Mouse (Mus musculus) heart, postnatal 4 days (tissue): ENCODE results near the gene Focad. TPM values are rescaled to one million over a fixed set of nuclear protein-coding genes. Genes with fewer than 3 reads are reported as not detected.

Experiments used
- DNase-seq: peaks from one replicate; pipeline ENCODE4 v3.0.0; 2021
- total RNA-seq, 2 experiments: library from RNA; stranded (reverse); gene quantifications; 2 replicates each; pipeline ENCODE4 v1.2.3; 2021

The Focad gene
- total RNA-seq: 10 to 100 TPM; 15.0 to 18.3 TPM

GRCm38 (mm10) chr4:88094062-88094767, at the start of gene Focad:
Focad (plus strand) TSS chr4:88094629.
- peak; percentile 99 for DNase-seq

GRCm38 (mm10) chr4:88045151-88045550, 49.3 kb upstream of the Focad start:
- DNase-seq: no peak

GRCm38 (mm10) chr4:88046280-88046679, 48.1 kb upstream of the Focad start:
- DNase-seq: no peak

GRCm38 (mm10) chr4:88075388-88075787, 19.0 kb upstream of the Focad start:
- DNase-seq: no peak

- DNase-seq: no peak
These were observed 15.4 kb upstream of the Focad start for GRCm38 (mm10) chr4:88078983-88079382.

GRCm38 (mm10) chr4:88081417-88081816, 13.0 kb upstream of the Focad start:
- DNase-seq: no peak

- DNase-seq: no peak
These were observed 12.5 kb upstream of the Focad start for GRCm38 (mm10) chr4:88081885-88082284.

GRCm38 (mm10) chr4:88082381-88082780, 12.0 kb upstream of the Focad start:
- no peak for DNase-seq

GRCm38 (mm10) chr4:88083781-88084180, 10.6 kb upstream of the Focad start:
- no peak for DNase-seq

GRCm38 (mm10) chr4:88090316-88090715, 4.1 kb upstream of the Focad start:
- DNase-seq: no peak

- no peak for DNase-seq
These were observed 465 bp downstream of the Focad start for GRCm38 (mm10) chr4:88094768-88095420.

- no peak for DNase-seq
These were observed 1.3 kb downstream of the Focad start for GRCm38 (mm10) chr4:88095693-88096092.

GRCm38 (mm10) chr4:88108585-88108984, 14.2 kb downstream of the Focad start:
- no peak for DNase-seq

GRCm38 (mm10) chr4:88117331-88117730, 22.9 kb downstream of the Focad start:
- DNase-seq: no peak

- DNase-seq: no peak
These were observed 23.5 kb downstream of the Focad start for GRCm38 (mm10) chr4:88117942-88118341.

GRCm38 (mm10) chr4:88118750-88119395, 24.4 kb downstream of the Focad start:
- DNase-seq: no peak

GRCm38 (mm10) chr4:88120091-88120490, 25.7 kb downstream of the Focad start:
- DNase-seq: no peak

- no peak for DNase-seq
These were observed 28.0 kb downstream of the Focad start for GRCm38 (mm10) chr4:88122472-88122871.

- no peak for DNase-seq
These were observed 41.5 kb downstream of the Focad start for GRCm38 (mm10) chr4:88135936-88136335.

GRCm38 (mm10) chr4:88136528-88136927, 42.1 kb downstream of the Focad start:
- no peak for DNase-seq

GRCm38 (mm10) chr4:88138366-88138917, 44.0 kb downstream of the Focad start:
- DNase-seq: no peak

GRCm38 (mm10) chr4:88149462-88149861, 55.0 kb downstream of the Focad start:
- DNase-seq: no peak

GRCm38 (mm10) chr4:88155490-88156160, 61.2 kb downstream of the Focad start:
- DNase-seq: no peak
